Mouse (Mus musculus) limb, embryonic 11.5 days (tissue): ENCODE measurements at regions not wholly inside any gene's neighbourhood (a gene's known extent, or its start where the extent isn't known, plus 50 kb on each side); places are given as distances from the start of the nearest gene placed in this dataset.

ENCODE experiments used
- ATAC-seq: fragments of 200-750 bp; cut with Nextera tagmentation; 2 replicates; pipeline ENCODE4 v1.8.0; 2017; ENCODE audit warnings: low read depth; ENCODE audit not compliant: insufficient number of reproducible peaks, low FRiP score, low TSS enrichment
- DNase-seq: peaks from one replicate; pipeline ENCODE4 v3.0.0-alpha.2; 2015; ENCODE audit warnings: low spot score
- H3K27ac ChIP-seq: fragments of 300-500 bp; sonication (generic); replicated peaks from 2 replicates; pipeline ENCODE4 v1.5.1; 2014; ENCODE audit warnings: low read depth, mild to moderate bottlenecking, low read length
- H3K27me3 ChIP-seq: fragments of 300-500 bp; sonication (generic); 2 replicates; pipeline ENCODE4 v1.6.1; 2014; ENCODE audit warnings: mild to moderate bottlenecking, low read length, mixed read lengths; ENCODE audit not compliant: control insufficient read depth, insufficient read depth
- H3K36me3 ChIP-seq: fragments of 300-500 bp; sonication (generic); 2 replicates; pipeline ENCODE4 v1.6.1; 2014; ENCODE audit warnings: mild to moderate bottlenecking, low read length, moderate library complexity, mixed read lengths; ENCODE audit not compliant: control insufficient read depth, insufficient read depth
- H3K4me1 ChIP-seq: fragments of 300-500 bp; sonication (generic); 2 replicates; pipeline ENCODE4 v1.6.1; 2014; ENCODE audit warnings: low read length, mixed read lengths; ENCODE audit not compliant: control insufficient read depth, insufficient read depth
- H3K4me2 ChIP-seq: fragments of 300-500 bp; sonication (generic); 2 replicates; pipeline ENCODE4 v1.6.1; 2014; ENCODE audit warnings: low read depth, mild to moderate bottlenecking, moderate library complexity; ENCODE audit not compliant: severe bottlenecking
- H3K4me3 ChIP-seq: fragments of 300-500 bp; sonication (generic); 2 replicates; pipeline ENCODE4 v1.5.1; 2014; ENCODE audit warnings: low read depth, low read length
- H3K9ac ChIP-seq: fragments of 300-500 bp; sonication (generic); 2 replicates; pipeline ENCODE4 v1.6.1; 2014; ENCODE audit warnings: mild to moderate bottlenecking, low read length
- H3K9me3 ChIP-seq: fragments of 300-500 bp; sonication (generic); 2 replicates; pipeline ENCODE4 v1.6.1; 2016; ENCODE audit warnings: low read length; ENCODE audit not compliant: control insufficient read depth
- WGBS: fragments of 180-500 bp; shearing (Covaris S2); extraction: QIAGEN DNeasy Blood & Tissue Kit; methylation state at CpG from one replicate; pipeline ENCODE4 v1.1.7; 2014; 5-methylcytosine and 5-hydroxymethylcytosine counted together

- WGBS: 68% methylated on average over 6 of the region's 6 CpGs
- H3K4me1 ChIP-seq: no peaks in the 10 kb centered on the region
- no peaks in the 10 kb centered on the region for H3K27me3 ChIP-seq
- H3K36me3 ChIP-seq: no peaks in the 10 kb centered on the region
- no peak overlapping the region for H3K4me3 ChIP-seq
- no peak overlapping the region for H3K4me2 ChIP-seq
- DNase-seq (no peak), ATAC-seq (no peak)
- H3K9me3 ChIP-seq: no peaks in the 10 kb centered on the region
- no peak overlapping the region for H3K9ac ChIP-seq
- no peak overlapping the region for H3K27ac ChIP-seq
Measured at GRCm38 (mm10) chr7:125214036-125214435, 230.4 kb upstream of the Kdm8 start.

GRCm38 (mm10) chr7:125217630-125218029 lies 226.8 kb upstream of the Kdm8 start:
- H3K27me3 ChIP-seq: no peaks in the 10 kb centered on the region
- H3K4me2 ChIP-seq: no peak overlapping the region
- ATAC-seq: no peak
- no peak overlapping the region for H3K4me3 ChIP-seq
- no peaks in the 10 kb centered on the region for H3K9me3 ChIP-seq
- no peak overlapping the region for H3K9ac ChIP-seq
- WGBS: 92% methylated on average over 4 of the region's 4 CpGs
- no peak overlapping the region for H3K27ac ChIP-seq
- H3K4me1 ChIP-seq: no peaks in the 10 kb centered on the region
- no peaks in the 10 kb centered on the region for H3K36me3 ChIP-seq
- no peak for DNase-seq

GRCm38 (mm10) chr7:125222684-125223083 lies 221.8 kb upstream of the Kdm8 start:
- Histone ChIP-seq H3K4me2 (no peak overlapping the region), H3K27ac (no peak overlapping the region), H3K27me3 (no peaks in the 10 kb centered on the region), H3K4me1 (no peaks in the 10 kb centered on the region), H3K36me3 (no peaks in the 10 kb centered on the region), H3K9ac (no peak overlapping the region), H3K9me3 (no peaks in the 10 kb centered on the region), H3K4me3 (no peak overlapping the region)
- ATAC-seq: no peak
- DNase-seq: no peak
- WGBS: 90% methylated on average over 1 of the region's 1 CpGs

GRCm38 (mm10) chr7:125234911-125235310 lies 209.6 kb upstream of the Kdm8 start:
- Histone ChIP-seq H3K4me2 (no peak overlapping the region), H3K36me3 (no peaks in the 10 kb centered on the region), H3K4me3 (no peak overlapping the region), H3K27ac (no peak overlapping the region), H3K4me1 (no peaks in the 10 kb centered on the region), H3K9me3 (no peaks in the 10 kb centered on the region), H3K9ac (no peak overlapping the region), H3K27me3 (no peaks in the 10 kb centered on the region)
- DNase-seq (no peak), ATAC-seq (no peak)
- WGBS: 38% methylated on average over 7 of the region's 7 CpGs

GRCm38 (mm10) chr7:125237026-125237425 lies 207.4 kb upstream of the Kdm8 start:
- Histone ChIP-seq H3K27ac (no peak overlapping the region), H3K4me1 (no peaks in the 10 kb centered on the region), H3K4me3 (no peak overlapping the region), H3K4me2 (no peak overlapping the region), H3K27me3 (no peaks in the 10 kb centered on the region), H3K9me3 (no peaks in the 10 kb centered on the region), H3K9ac (no peak overlapping the region), H3K36me3 (no peaks in the 10 kb centered on the region)
- ATAC-seq (no peak), DNase-seq (no peak)
- whole genome bisulfite sequencing: 86% methylated on average over 3 of the region's 3 CpGs

- ATAC-seq (no peak), DNase-seq (no peak)
- H3K4me2 ChIP-seq: no peak overlapping the region
- no peak overlapping the region for H3K27ac ChIP-seq
- H3K36me3 ChIP-seq: no peaks in the 10 kb centered on the region
- H3K4me3 ChIP-seq: no peak overlapping the region
- H3K9me3 ChIP-seq: no peaks in the 10 kb centered on the region
- 87% methylated on average over 3 of the region's 3 CpGs for WGBS
- no peak overlapping the region for H3K9ac ChIP-seq
- H3K27me3 ChIP-seq: no peaks in the 10 kb centered on the region
- H3K4me1 ChIP-seq: no peaks in the 10 kb centered on the region
Measured at GRCm38 (mm10) chr7:125243021-125243420, 201.5 kb upstream of the Kdm8 start.

- ATAC-seq (no peak), DNase-seq (no peak)
- Histone ChIP-seq H3K27ac (no peak overlapping the region), H3K36me3 (no peaks in the 10 kb centered on the region), H3K4me3 (no peak overlapping the region), H3K9ac (no peak overlapping the region), H3K9me3 (no peaks in the 10 kb centered on the region), H3K4me1 (no peaks in the 10 kb centered on the region), H3K27me3 (no peaks in the 10 kb centered on the region), H3K4me2 (no peak overlapping the region)
- WGBS: 91% methylated on average over 3 of the region's 3 CpGs
Measured at GRCm38 (mm10) chr7:125248386-125248785, 196.1 kb upstream of the Kdm8 start.

GRCm38 (mm10) chr7:125250385-125250784 lies 194.1 kb upstream of the Kdm8 start:
- ATAC-seq (no peak), DNase-seq (no peak)
- Histone ChIP-seq H3K4me2 (no peak overlapping the region), H3K27ac (no peak overlapping the region), H3K4me3 (no peak overlapping the region), H3K27me3 (no peaks in the 10 kb centered on the region), H3K36me3 (no peaks in the 10 kb centered on the region), H3K4me1 (0 out of 2 replicates have a peak, but pooled peaks cover 2% of the 10 kb centered on the region), H3K9ac (no peak overlapping the region), H3K9me3 (no peaks in the 10 kb centered on the region)
- WGBS: 71% methylated on average over 2 of the region's 2 CpGs

GRCm38 (mm10) chr7:125250970-125251585 lies 193.4 kb upstream of the Kdm8 start:
- ATAC-seq (no peak), DNase-seq (no peak)
- H3K4me2 ChIP-seq: no peak overlapping the region
- H3K9ac ChIP-seq: no peak overlapping the region
- H3K4me3 ChIP-seq: no peak overlapping the region
- H3K9me3 ChIP-seq: no peaks in the 10 kb centered on the region
- H3K27me3 ChIP-seq: no peaks in the 10 kb centered on the region
- no peak overlapping the region for H3K27ac ChIP-seq
- H3K4me1 ChIP-seq: 0 out of 2 replicates have a peak, but pooled peaks cover 2% of the 10 kb centered on the region
- WGBS: 53% methylated on average over 6 of the region's 6 CpGs
- no peaks in the 10 kb centered on the region for H3K36me3 ChIP-seq
